Mouse (Mus musculus): Measurements from ENCODE around the gene Strap.

The Strap gene

DNA sequence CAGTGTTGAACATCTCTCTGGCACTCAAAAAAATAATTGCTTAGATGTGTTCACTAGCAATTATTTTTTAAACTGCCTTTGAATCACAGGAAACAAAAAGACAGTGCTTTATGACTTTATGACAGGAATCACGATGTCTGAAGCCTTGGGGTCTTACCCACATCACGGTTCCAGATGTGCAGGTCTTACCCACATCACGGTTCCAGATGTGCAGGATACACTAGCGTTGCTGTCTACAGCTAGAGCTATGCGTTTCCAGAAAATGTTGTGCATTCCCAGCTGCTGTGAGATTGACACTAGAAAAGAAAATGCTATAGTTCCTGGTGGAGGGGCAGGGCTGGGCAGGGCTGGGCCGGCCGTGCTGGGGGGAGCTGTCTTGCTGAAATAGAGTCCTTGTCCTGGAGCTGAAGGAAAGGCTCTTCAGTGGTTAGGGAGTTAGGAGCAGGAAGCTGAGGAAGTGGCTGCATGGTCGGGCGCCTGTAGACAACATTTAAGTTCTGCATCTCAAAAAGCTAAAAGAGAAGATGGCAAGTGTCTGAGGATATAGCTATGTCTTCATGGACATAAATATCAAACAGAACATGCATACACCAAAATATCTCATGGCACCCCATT is 54.2 kb downstream of the Strap start:
- no peak for TF ChIP-seq GATA4 (IDR thresholded peaks at IDR 0.05; ENCODE audit: insufficient replicate concordance, low read length)

- no peak for TF ChIP-seq GATA4 (IDR thresholded peaks at IDR 0.05; ENCODE audit: insufficient replicate concordance, low read length)
Observed at GRCm38 (mm10) chr6:137789658-137790057, 54.8 kb downstream of the Strap start.

DNA sequence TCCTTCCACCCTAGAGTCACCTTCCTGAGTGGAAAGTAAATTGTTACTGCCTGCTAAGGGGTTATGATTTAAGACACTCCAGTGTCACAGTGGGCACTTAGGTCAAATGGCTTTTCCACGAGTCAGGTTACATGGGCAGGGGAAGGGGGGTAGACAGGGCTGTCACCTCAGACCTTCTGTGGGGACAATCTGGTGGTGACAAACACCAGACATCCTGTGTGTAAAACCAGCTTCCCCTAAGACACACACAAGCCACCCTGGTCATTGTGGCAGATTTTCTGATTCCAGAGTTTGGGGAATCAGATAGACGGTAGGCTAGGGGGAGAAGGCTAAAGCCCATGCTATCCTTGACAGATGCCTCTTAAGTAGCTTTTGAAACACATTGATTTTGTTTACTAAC is 60.6 kb downstream of the Strap start:
- TF ChIP-seq GATA4 (IDR thresholded peaks at IDR 0.05; ENCODE audit: insufficient replicate concordance, low read length): no peak

GRCm38 (mm10) chr6:137796596-137797567 is 62.0 kb downstream of the Strap start:
- no peak for TF ChIP-seq GATA4 (IDR thresholded peaks at IDR 0.05; ENCODE audit: insufficient replicate concordance, low read length)

DNA sequence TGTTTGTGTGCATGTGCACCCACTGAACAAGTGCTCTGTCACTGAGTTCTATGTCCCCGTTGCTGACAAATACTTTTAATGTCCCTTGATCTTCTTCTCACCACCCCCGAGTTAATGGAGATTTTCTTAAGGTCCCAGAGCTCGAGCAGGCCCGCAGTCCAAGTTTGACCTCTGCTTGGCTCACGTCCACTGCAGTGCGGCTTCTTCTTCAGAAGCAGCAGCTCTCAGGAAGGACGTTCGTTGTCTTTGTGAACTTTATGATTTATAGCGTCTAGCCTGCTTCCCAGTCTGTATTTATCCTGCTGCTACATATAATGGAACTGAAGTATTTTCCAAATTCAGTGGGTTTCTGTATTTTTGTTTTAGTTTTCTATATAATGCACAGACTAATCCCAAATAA is 64.4 kb downstream of the Strap start:
- no peak for TF ChIP-seq GATA4 (IDR thresholded peaks at IDR 0.05; ENCODE audit: insufficient replicate concordance, low read length)
